Mouse (Mus musculus): ENCODE results near the gene Rxra. TPM values are rescaled to one million over a fixed set of nuclear protein-coding genes. Genes with fewer than 3 reads are reported as not detected.
A peak's percentile ranks its signal among the peaks of the same experiment; 100 is the strongest.

Gene Rxra
- polyA plus RNA-seq, 1 experiment from 2014 or later = 6.9 TPM

DNA sequence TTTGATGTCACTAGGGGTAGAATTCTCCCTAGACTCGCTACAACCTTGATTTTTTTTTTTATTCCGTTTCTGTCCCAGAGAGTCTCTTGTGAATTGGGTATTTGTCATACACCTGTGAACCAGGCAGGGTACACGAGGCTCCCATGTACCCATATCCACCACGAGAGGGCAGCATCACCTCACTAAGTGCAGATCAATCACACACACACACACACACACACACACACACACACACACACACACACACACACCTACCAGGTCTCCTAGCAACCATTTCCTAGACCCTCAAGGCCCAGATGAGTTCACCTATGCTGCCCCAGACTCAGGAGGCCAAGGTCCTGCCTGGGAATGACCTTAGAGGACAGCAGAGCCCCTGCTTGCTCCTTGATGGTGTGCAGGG lies 94.0 kb downstream of the Rxra start:
- no peaks in the 10 kb centered on the region for H3K36me3 ChIP-seq (ENCODE audit: control insufficient read depth, insufficient read depth, low read length)
- no peaks in the 10 kb centered on the region for H3K27me3 ChIP-seq (ENCODE audit: control insufficient read depth, insufficient read depth, low read length)
- H3K9ac ChIP-seq (ENCODE audit: low read length) = no peak overlapping the region
- no peak overlapping the region for H3K4me3 ChIP-seq (ENCODE audit: low read depth, low read length)
- no peaks in the 10 kb centered on the region for H3K4me1 ChIP-seq (ENCODE audit: control insufficient read depth, insufficient read depth, low read length)
- H3K9me3 ChIP-seq (ENCODE audit: control insufficient read depth, low read length) = no peaks in the 10 kb centered on the region
- no peak overlapping the region for H3K27ac ChIP-seq (ENCODE audit: low read depth, low read length)
- ATAC-seq (ENCODE audit: low FRiP score) (0 out of 2 replicates have a peak, but pooled peaks have one; percentile 22), DNase-seq (ENCODE audit: low spot score, missing footprints) (peak; percentile 93)
- no peak overlapping the region for H3K4me2 ChIP-seq
- WGBS = 6% methylated on average over 4 of the region's 4 CpGs

DNA sequence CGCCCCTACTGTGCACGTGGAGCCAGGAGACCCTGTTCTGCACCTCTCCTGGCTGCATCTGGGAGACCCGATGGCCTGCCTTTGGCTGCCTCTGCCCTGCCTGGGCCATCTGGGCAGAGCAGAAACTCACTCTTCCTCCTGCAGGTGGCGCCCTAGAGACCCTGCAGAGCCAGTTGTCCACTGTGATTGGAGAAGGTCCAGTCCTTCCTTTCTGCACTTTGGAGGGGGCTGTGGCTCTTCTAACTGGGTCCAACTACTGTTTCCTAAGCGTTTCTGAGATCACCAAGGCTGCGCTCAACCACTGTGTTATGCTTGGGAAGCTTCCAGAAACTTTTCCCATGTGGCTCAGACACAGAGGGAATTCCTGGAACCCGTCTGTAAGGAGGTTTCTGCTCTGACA lies 95.7 kb downstream of the Rxra start:
- H3K9me3 ChIP-seq (ENCODE audit: control insufficient read depth, low read length) = no peaks in the 10 kb centered on the region
- WGBS = 31% methylated on average over 7 of the region's 7 CpGs

DNA sequence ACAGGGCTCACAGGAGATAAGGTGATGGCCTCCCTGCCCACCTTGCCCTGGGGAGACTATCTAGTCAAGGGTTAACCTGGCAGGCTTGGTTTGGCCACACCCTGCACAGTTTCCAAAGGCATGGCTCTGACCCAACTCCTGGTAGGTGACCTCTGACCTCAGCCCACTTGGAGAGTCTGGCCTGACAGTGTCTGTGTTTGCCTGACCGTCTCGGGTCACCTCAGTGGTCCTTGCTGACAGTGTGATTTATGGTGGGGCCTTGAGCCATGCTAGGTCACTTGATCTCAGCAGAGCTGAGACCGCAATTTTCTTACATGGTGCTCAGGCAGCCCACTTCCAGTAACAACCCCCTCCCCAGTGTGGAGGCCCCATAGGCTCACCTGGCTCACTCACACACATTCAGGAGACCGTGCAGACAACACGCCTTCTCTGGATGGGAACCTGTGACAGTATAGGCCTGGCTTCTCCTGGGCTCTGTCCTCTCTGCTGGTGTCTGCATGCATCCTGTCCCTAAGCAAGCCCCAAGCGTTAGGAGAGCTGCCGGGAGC lies 96.7 kb downstream of the Rxra start:
- 74% methylated on average over 7 of the region's 7 CpGs for WGBS
- Histone ChIP-seq H3K9me3 (ENCODE audit: control insufficient read depth, low read length) (no peaks in the 10 kb centered on the region), H3K4me1 (ENCODE audit: control insufficient read depth, insufficient read depth, low read length) (no peaks in the 10 kb centered on the region), H3K36me3 (ENCODE audit: control insufficient read depth, insufficient read depth, low read length) (no peaks in the 10 kb centered on the region), H3K27ac (ENCODE audit: low read depth, low read length) (no peak overlapping the region), H3K4me3 (ENCODE audit: low read depth, low read length) (no peak overlapping the region), H3K9ac (ENCODE audit: low read length) (no peak overlapping the region), H3K4me2 (no peak overlapping the region), H3K27me3 (ENCODE audit: control insufficient read depth, insufficient read depth, low read length) (no peaks in the 10 kb centered on the region)
- DNase-seq (ENCODE audit: low spot score, missing footprints) (no peak), ATAC-seq (ENCODE audit: low FRiP score) (no peak)

More for the DNA sequence above, 95.7 kb downstream of the Rxra start:
- no peaks in the 10 kb centered on the region for H3K4me1 ChIP-seq (ENCODE audit: control insufficient read depth, insufficient read depth, low read length)
- H3K27ac ChIP-seq (ENCODE audit: low read depth, low read length) = no peak overlapping the region
- no peaks in the 10 kb centered on the region for H3K27me3 ChIP-seq (ENCODE audit: control insufficient read depth, insufficient read depth, low read length)
- no peak overlapping the region for H3K4me2 ChIP-seq
- no peaks in the 10 kb centered on the region for H3K36me3 ChIP-seq (ENCODE audit: control insufficient read depth, insufficient read depth, low read length)
- DNase-seq (ENCODE audit: low spot score, missing footprints) = peak; percentile 98
- H3K4me3 ChIP-seq (ENCODE audit: low read depth, low read length) = no peak overlapping the region
- ATAC-seq (ENCODE audit: low FRiP score) = peak; percentile 54; the same call in 1 of the 2 replicates
- no peak overlapping the region for H3K9ac ChIP-seq (ENCODE audit: low read length)

DNA sequence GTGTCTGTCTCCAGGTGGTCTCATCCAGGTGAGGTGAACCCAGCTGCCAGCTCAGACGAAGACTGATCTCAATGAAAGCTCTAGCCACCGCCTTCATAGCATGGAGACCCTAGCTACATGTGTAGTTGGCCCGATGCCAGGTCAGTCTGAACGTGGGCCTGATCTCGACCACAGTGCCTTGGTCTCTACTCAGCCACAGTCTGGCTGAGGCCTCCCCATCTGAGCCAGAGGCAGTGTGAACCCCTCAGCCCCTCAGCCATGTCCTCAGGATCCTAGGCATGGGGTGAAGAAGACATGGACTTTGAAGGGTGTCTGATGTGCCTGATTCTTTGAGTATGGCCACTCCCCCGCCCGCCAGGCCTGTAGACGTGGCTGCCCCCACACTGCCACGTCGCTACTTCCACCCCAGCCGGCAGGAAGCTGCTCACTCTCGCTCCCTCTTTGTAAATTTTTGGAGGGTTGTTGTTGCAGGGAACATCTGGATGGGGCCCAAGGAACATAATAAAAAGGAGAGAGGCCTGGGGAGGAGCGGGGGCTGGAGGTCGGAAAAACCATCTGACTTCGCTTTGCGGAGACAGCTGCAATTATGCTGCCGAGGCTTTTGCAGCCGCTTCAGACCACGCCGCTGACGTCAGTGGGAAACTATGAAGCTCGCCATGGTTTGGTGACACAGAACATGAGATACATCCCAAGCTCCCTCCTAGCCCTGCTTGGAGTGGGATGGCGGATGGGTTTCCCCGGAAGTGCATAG lies 97.9 kb downstream of the Rxra start:
- DNase-seq (ENCODE audit: low spot score, missing footprints) (peak; percentile 41), ATAC-seq (ENCODE audit: low FRiP score) (no peak)
- WGBS = 84% methylated on average over 24 of the region's 24 CpGs
- no peaks in the 10 kb centered on the region for H3K27me3 ChIP-seq (ENCODE audit: control insufficient read depth, insufficient read depth, low read length)
- no peak overlapping the region for H3K4me3 ChIP-seq (ENCODE audit: low read depth, low read length)
- no peak overlapping the region for H3K4me2 ChIP-seq
- H3K9ac ChIP-seq (ENCODE audit: low read length) = no peak overlapping the region
- H3K36me3 ChIP-seq (ENCODE audit: control insufficient read depth, insufficient read depth, low read length) = no peaks in the 10 kb centered on the region
- H3K27ac ChIP-seq (ENCODE audit: low read depth, low read length) = no peak overlapping the region
- H3K4me1 ChIP-seq (ENCODE audit: control insufficient read depth, insufficient read depth, low read length) = no peaks in the 10 kb centered on the region
- H3K9me3 ChIP-seq (ENCODE audit: control insufficient read depth, low read length) = no peaks in the 10 kb centered on the region

DNA sequence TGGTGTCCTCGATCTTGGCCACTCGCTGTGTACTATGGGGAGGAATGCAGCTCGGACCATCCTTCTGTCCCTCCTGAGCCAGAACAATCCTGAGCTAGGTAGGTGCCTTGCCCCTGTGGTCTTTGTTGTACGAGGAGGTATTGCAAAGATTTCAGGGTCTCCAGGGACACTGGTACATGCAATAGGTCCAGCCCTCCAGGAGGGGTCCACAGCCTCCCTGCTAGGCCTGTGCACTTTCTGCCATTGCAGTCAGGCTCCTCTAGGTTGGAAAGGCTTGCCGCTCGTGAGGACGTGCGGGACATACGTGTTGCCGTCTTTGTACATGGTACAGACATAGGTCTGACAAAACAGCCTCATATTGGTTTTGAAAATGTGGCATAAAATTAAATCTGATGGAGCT lies 98.8 kb downstream of the Rxra start:
- no peaks in the 10 kb centered on the region for H3K4me1 ChIP-seq (ENCODE audit: control insufficient read depth, insufficient read depth, low read length)
- no peaks in the 10 kb centered on the region for H3K27me3 ChIP-seq (ENCODE audit: control insufficient read depth, insufficient read depth, low read length)
- no peaks in the 10 kb centered on the region for H3K36me3 ChIP-seq (ENCODE audit: control insufficient read depth, insufficient read depth, low read length)
- WGBS = 93% methylated on average over 10 of the region's 10 CpGs
- DNase-seq (ENCODE audit: low spot score, missing footprints) (peak; percentile 64), ATAC-seq (ENCODE audit: low FRiP score) (no peak)
- H3K4me3 ChIP-seq (ENCODE audit: low read depth, low read length) = no peak overlapping the region
- no peak overlapping the region for H3K27ac ChIP-seq (ENCODE audit: low read depth, low read length)
- no peak overlapping the region for H3K4me2 ChIP-seq
- no peak overlapping the region for H3K9ac ChIP-seq (ENCODE audit: low read length)
- no peaks in the 10 kb centered on the region for H3K9me3 ChIP-seq (ENCODE audit: control insufficient read depth, low read length)

DNA sequence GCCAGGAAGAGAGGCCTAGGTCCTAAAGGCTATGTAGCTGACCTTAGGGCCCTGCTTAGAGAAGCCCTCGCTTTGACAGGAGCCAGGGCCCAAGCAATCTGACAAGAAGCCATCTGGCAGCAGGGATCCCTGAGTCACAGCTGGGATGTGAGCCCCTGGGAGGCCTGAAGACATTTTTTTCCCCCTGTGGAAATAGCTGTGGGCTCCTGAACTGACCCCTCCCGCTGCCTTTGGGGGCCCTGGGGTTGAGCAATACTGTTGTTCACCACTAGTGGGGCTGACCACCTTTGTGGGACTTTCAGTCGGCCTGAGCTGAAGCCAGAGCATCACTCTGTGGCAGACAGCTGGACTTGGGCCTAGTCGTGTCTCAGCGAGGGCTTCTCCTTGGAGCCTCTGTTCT lies 99.4 kb downstream of the Rxra start:
- H3K27me3 ChIP-seq (ENCODE audit: control insufficient read depth, insufficient read depth, low read length) = no peaks in the 10 kb centered on the region
- no peak overlapping the region for H3K27ac ChIP-seq (ENCODE audit: low read depth, low read length)
- no peak overlapping the region for H3K4me2 ChIP-seq
- WGBS = 54% methylated on average over 5 of the region's 5 CpGs
- H3K4me1 ChIP-seq (ENCODE audit: control insufficient read depth, insufficient read depth, low read length) = no peaks in the 10 kb centered on the region
- no peak overlapping the region for H3K4me3 ChIP-seq (ENCODE audit: low read depth, low read length)
- no peaks in the 10 kb centered on the region for H3K9me3 ChIP-seq (ENCODE audit: control insufficient read depth, low read length)
- ATAC-seq (ENCODE audit: low FRiP score) (no peak), DNase-seq (ENCODE audit: low spot score, missing footprints) (no peak)
- no peak overlapping the region for H3K9ac ChIP-seq (ENCODE audit: low read length)
- H3K36me3 ChIP-seq (ENCODE audit: control insufficient read depth, insufficient read depth, low read length) = no peaks in the 10 kb centered on the region

DNA sequence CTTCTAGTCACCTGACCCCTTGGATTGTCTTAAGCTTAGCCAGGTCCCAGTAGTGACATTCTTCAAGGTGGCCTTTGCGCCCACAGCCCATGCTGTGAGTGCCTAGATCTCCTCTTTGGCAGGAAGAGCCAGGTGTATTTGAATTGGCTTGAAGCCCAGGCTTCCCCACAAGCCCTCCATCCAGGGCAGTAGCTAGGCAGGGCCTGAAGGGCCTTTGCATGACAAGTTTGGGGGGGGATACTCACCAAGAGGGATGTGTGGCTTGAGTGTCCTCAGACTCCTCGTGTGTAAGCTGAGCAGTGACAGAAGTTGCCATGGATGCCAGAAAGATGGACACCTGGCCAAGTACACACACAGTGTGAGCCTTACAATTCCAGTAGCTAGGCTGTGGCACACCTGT lies 101.5 kb downstream of the Rxra start:
- Histone ChIP-seq H3K27ac (ENCODE audit: low read depth, low read length) (no peak overlapping the region), H3K4me1 (ENCODE audit: control insufficient read depth, insufficient read depth, low read length) (no peaks in the 10 kb centered on the region), H3K27me3 (ENCODE audit: control insufficient read depth, insufficient read depth, low read length) (no peaks in the 10 kb centered on the region), H3K9me3 (ENCODE audit: control insufficient read depth, low read length) (no peaks in the 10 kb centered on the region), H3K9ac (ENCODE audit: low read length) (no peak overlapping the region), H3K4me3 (ENCODE audit: low read depth, low read length) (no peak overlapping the region), H3K4me2 (no peak overlapping the region), H3K36me3 (ENCODE audit: control insufficient read depth, insufficient read depth, low read length) (no peaks in the 10 kb centered on the region)
- WGBS = 92% methylated on average over 2 of the region's 2 CpGs
- DNase-seq (ENCODE audit: low spot score, missing footprints) (peak; percentile 19), ATAC-seq (ENCODE audit: low FRiP score) (no peak)

DNA sequence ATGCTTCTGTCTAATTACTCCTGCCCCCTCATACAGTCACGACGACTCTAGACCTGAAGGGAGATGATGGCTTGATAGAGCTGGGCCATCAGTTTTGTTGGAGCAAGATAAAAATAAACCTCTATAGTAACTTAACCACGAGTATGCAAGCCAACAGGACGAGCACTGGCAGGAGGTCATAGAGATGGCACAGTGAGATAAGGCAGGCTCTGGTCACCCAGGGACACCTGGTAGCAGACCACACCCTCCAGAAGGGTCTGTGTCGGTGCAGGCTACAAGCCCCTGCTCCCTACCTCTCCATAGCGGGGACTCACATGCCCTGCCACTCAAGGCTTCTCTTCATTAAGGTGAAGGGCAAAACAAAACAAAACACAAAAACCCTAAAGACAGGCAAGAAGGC lies 102.0 kb downstream of the Rxra start:
- Histone ChIP-seq H3K4me3 (ENCODE audit: low read depth, low read length) (no peak overlapping the region), H3K36me3 (ENCODE audit: control insufficient read depth, insufficient read depth, low read length) (no peaks in the 10 kb centered on the region), H3K9ac (ENCODE audit: low read length) (no peak overlapping the region), H3K27me3 (ENCODE audit: control insufficient read depth, insufficient read depth, low read length) (no peaks in the 10 kb centered on the region), H3K9me3 (ENCODE audit: control insufficient read depth, low read length) (no peaks in the 10 kb centered on the region), H3K4me1 (ENCODE audit: control insufficient read depth, insufficient read depth, low read length) (no peaks in the 10 kb centered on the region), H3K4me2 (no peak overlapping the region), H3K27ac (ENCODE audit: low read depth, low read length) (no peak overlapping the region)
- WGBS = 82% methylated on average over 6 of the region's 6 CpGs
- ATAC-seq (ENCODE audit: low FRiP score) = no peak
- DNase-seq (ENCODE audit: low spot score, missing footprints) = no peak

DNA sequence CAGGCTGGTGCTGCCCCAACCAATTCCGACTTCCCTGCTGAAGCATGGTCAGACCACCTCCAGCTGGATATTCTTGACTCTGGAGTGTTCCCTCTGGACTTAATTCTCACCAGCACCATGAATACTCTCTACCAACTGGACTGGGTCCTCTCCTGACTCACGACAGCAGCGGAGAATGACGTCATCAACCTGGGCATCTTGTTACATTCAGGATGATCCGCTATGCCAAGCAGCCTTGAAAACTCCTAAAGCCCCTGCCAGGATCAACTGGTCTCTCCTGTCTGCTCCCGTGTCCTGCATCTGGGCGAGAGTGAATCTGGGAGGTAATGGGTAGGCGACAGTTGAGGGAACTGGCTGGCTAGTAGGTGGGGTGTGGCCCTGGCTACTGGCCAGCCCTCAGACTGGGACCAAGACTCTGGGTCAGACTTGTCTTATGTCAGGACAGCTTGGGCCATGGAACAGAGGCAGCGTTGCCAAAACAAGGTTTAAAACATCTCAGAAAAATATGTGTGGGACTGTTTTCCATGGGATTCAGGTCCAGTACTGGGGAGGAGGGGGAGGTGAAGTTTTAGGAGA lies 103.1 kb downstream of the Rxra start:
- no peak overlapping the region for H3K4me2 ChIP-seq
- H3K4me3 ChIP-seq (ENCODE audit: low read depth, low read length) = no peak overlapping the region
- H3K4me1 ChIP-seq (ENCODE audit: control insufficient read depth, insufficient read depth, low read length) = no peaks in the 10 kb centered on the region
- no peak overlapping the region for H3K27ac ChIP-seq (ENCODE audit: low read depth, low read length)
- H3K36me3 ChIP-seq (ENCODE audit: control insufficient read depth, insufficient read depth, low read length) = no peaks in the 10 kb centered on the region
- ATAC-seq (ENCODE audit: low FRiP score) (no peak), DNase-seq (ENCODE audit: low spot score, missing footprints) (no peak)
- no peak overlapping the region for H3K9ac ChIP-seq (ENCODE audit: low read length)
- no peaks in the 10 kb centered on the region for H3K9me3 ChIP-seq (ENCODE audit: control insufficient read depth, low read length)
- H3K27me3 ChIP-seq (ENCODE audit: control insufficient read depth, insufficient read depth, low read length) = no peaks in the 10 kb centered on the region
- WGBS = 85% methylated on average over 9 of the region's 9 CpGs
